Mouse (Mus musculus) heart, adult 10 weeks (tissue): ENCODE results near the gene H2-D1. TPM values are rescaled to one million over a fixed set of nuclear protein-coding genes. Genes with fewer than 3 reads are reported as not detected.

Experiments used
- polyA plus RNA-seq: library from polyadenylated mRNA; stranded (reverse); fragments of 350-450 nt; fragmentation: Illumina TruSeq; extraction: RNeasy Lipid Tissue Mini Kit (QIAGEN cat#74804); gene quantifications from one replicate; pipeline ENCODE4 v1.2.3, GENCODE M21; 2014; ENCODE audit warnings: low read depth, low replicate concordance

The H2-D1 gene
- 162 TPM for polyA plus RNA-seq

DNA sequence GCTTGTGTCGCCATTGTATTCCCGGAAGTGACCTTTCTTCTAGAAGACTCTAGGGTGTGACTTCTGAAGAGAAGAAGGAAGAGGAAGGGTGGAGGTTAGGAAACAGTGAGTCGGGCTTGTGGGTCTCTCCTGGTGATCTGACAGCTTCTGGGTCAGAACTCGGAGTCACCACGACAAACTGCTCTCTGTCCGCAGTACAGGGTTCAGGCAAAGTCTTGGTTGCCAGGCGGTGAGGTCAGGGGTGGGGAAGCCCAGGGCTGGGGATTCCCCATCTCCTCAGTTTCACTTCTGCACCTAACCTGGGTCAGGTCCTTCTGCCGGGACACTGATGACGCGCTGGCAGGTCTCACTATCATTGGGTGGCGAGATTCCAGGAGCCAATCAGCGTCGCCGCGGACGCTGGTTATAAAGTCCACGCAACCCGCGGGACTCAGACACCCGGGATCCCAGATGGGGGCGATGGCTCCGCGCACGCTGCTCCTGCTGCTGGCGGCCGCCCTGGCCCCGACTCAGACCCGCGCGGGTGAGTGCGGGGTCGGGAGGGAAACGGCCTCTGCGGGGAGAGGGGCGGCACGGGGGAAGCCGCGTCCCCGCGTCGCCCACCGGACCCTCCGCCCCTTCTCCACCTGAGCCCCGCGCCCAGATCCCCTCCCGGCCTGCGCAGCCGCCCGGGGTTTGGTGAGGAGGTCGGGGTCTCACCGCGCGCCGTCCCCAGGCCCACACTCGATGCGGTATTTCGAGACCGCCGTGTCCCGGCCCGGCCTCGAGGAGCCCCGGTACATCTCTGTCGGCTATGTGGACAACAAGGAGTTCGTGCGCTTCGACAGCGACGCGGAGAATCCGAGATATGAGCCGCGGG lies at the start of gene H2-D1:
H2-D1 (plus strand) TSS at position 67 of the 859 bp plus-strand sequence.

DNA sequence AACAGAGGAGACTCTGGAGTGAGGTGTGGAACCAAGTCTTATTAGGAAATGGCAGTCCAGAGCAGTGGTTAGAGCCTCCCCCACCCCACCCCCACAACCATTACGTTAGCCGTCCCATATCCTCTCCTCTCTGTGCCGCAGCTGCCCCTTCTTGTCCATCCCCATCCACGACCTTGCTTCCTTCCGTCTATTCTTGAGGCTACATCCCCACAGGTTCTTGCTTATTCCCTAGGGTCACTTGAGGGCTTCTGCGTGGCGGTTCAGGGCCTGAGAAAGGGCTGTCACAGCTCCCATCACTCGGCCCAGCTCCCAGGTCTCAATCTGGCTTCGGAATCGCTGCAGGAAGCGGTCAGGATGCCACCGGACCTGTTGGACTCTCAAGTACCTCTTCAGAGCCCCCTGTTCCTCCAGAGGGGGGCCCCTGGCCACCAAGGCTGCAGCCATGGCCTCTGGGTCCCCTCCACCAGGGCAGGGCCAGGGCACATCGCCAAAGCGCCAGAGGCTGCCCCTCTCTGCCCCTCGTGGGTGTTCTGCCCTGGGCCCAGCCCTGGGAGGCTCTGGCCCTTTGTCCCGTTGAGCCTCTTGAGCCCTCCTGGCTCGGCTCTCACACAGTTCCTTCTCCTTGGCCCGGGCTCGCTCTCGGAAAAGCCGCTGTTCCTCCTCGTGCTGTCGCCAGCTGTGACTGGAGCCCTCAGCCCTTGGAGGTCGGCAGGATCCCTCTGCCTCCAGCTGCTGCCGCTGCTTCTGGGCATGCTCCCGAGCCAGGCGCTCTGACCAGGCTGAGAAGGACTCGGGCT lies 42.2 kb upstream of the H2-D1 start, which contains the start of gene Gm16181:
Gm16181 (plus strand) TSS at position 679 of the 797 bp plus-strand sequence.

DNA sequence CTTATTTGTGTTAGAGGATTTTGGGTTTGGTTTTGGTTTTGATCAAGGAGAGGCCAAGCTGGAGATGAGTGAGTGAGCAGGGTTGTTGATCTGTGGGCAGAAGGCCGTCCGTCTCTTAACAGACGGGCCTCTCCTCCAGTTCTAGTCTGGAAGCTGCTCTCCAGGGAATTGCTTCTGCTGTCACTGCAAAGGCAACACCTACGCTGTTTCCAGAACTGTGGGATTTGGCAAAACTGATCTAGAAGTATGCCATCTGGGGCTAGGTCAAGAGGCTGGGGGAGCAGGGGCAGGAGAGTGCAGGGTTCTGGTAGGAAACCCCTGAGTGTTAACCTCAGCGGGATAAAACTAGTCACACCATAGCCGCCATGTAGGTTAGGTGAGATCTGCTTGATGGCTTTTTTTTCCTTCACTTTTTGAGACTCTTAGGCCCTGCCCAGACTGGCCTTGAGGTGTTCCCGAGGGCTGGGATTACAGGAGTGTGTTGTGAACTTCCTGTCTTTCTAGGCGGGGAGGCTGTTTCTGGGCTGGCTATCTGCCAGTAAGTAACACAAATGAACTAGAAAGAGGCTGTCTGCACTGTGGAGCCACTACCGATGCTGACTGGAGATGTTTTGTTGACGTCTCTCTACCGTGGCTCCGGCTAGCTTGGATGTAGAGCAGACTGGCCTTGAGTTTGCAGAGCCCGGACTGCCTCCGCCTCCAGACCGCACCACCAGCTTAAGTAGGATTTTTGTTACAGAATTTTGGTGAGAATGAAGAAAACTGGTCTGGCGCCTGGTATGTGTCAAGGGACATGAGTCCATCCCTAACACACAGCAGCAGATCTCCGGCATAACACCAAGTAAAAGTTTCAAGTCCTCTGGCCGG lies 29.2 kb upstream of the H2-D1 start, which contains the start of gene Atp6v1g2:
Atp6v1g2 (plus strand) TSS at position 547 of the 867 bp plus-strand sequence.

DNA sequence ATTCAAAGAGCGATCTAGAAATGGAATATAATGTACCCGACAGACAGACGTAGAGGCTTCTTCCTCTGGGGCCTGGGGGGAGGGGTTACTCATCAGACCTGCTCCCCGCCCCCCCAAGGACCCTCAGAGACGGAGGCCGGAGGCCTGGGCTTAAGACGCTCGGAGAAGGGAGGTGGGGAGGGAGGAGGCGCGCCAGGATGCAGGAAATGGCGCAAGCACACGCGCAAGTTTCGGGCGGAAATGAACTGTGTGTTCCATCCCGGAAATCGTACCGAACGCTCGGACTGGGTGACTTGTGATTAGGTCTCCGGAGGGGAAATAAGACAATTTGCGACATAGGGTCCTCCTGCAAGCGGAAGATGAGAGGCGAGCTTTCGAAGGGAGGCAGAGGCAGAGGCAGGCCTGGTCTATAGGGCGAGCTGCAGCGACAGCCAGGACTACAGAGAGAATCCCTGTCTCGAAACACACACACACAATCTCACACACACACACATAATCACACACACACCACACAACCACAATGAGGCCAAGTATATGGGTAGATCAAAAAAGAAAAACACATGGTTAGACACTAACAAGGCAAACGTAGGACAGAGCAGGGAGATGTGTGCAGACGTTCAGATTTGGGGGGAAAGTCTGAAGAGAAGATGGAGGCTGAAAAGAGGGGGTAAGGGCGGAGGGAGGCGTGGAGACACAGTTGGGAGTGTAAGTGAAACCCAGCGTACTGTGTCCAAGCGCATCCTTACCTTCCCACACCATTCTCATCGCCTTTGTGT lies 26.7 kb upstream of the H2-D1 start, which contains the start of gene Nfkbil1:
Nfkbil1 (minus strand) TSS at position 179 of the 776 bp plus-strand sequence.

GRCm38 (mm10) chr17:35241305-35242014 lies 21.1 kb upstream of the H2-D1 start, which contains the start of gene Ddx39b:
Gene Ddx39b, plus strand, starts transcription at chr17:35241746.

Other genes starting within 250 kb of the H2-D1 start
- 6.5 TPM for gene Vwa7, start 246.2 kb upstream of the H2-D1 start, polyA plus RNA-seq
- 0.58 TPM for gene Sapcd1, start 234.7 kb upstream of the H2-D1 start, polyA plus RNA-seq
- gene Msh5, start 216.0 kb upstream of the H2-D1 start, polyA plus RNA-seq: 0.55 TPM
- gene Clic1, start 212.8 kb upstream of the H2-D1 start, polyA plus RNA-seq: 50.4 TPM
- 33.4 TPM for gene Ddah2, start 203.7 kb upstream of the H2-D1 start, polyA plus RNA-seq
- gene Ly6g6c, start 197.3 kb upstream of the H2-D1 start, polyA plus RNA-seq: not detected
- gene Mpig6b, start 196.5 kb upstream of the H2-D1 start, polyA plus RNA-seq: not detected
- gene Ly6g6e, start 185.8 kb upstream of the H2-D1 start, polyA plus RNA-seq: not detected
- not detected for gene Ly6g6d, start 184.7 kb upstream of the H2-D1 start, polyA plus RNA-seq
- gene Ly6g6f, start 177.1 kb upstream of the H2-D1 start, polyA plus RNA-seq: not detected
- 72.3 TPM for gene Abhd16a, start 173.5 kb upstream of the H2-D1 start, polyA plus RNA-seq
- gene Ly6g5c, start 154.5 kb upstream of the H2-D1 start, polyA plus RNA-seq: not detected
- 0.39 TPM for gene Ly6g5b, start 147.3 kb upstream of the H2-D1 start, polyA plus RNA-seq
- 17.0 TPM for gene Gpank1, start 141.3 kb upstream of the H2-D1 start, polyA plus RNA-seq
- 145 TPM for gene Csnk2b, start 140.7 kb upstream of the H2-D1 start, polyA plus RNA-seq
- gene D17H6S53E, start 136.4 kb upstream of the H2-D1 start, polyA plus RNA-seq: 22.9 TPM
- gene Apom, start 130.7 kb upstream of the H2-D1 start, polyA plus RNA-seq: not detected
- 122 TPM for gene Bag6, start 127.6 kb upstream of the H2-D1 start, polyA plus RNA-seq
- gene Prrc2a, start 97.8 kb upstream of the H2-D1 start, polyA plus RNA-seq: 139 TPM
- 6.0 TPM for gene Aif1, start 86.7 kb upstream of the H2-D1 start, polyA plus RNA-seq
- 4.1 TPM for gene Lst1, start 74.3 kb upstream of the H2-D1 start, polyA plus RNA-seq
- gene Ltb, start 68.3 kb upstream of the H2-D1 start, polyA plus RNA-seq: 0.68 TPM
- gene Tnf, start 60.7 kb upstream of the H2-D1 start, polyA plus RNA-seq: 0.29 TPM
- not detected for gene Lta, start 57.4 kb upstream of the H2-D1 start, polyA plus RNA-seq
- gene Gm16181, start 41.9 kb upstream of the H2-D1 start, polyA plus RNA-seq: 1.8 TPM
- gene Atp6v1g2, start 29.1 kb upstream of the H2-D1 start, polyA plus RNA-seq: 4.9 TPM
- gene Nfkbil1, start 26.9 kb upstream of the H2-D1 start, polyA plus RNA-seq: 6.4 TPM
- 112 TPM for gene Ddx39b, start 21.0 kb upstream of the H2-D1 start, polyA plus RNA-seq
- not detected for gene H2-Q1, start 57.7 kb downstream of the H2-D1 start, polyA plus RNA-seq
- gene H2-Q2, start 79.5 kb downstream of the H2-D1 start, polyA plus RNA-seq: 0.50 TPM
- gene H2-Q4, start 116.9 kb downstream of the H2-D1 start, polyA plus RNA-seq: 29.8 TPM
- 6.8 TPM for gene H2-Q6, start 162.1 kb downstream of the H2-D1 start, polyA plus RNA-seq
- gene H2-Q7, start 176.4 kb downstream of the H2-D1 start, polyA plus RNA-seq: 9.3 TPM
- 1.7 TPM for gene H2-Q10, start 207.4 kb downstream of the H2-D1 start, polyA plus RNA-seq
- not detected for gene Pou5f1, start 243.3 kb downstream of the H2-D1 start, polyA plus RNA-seq